Mouse (Mus musculus) mesoderm, embryonic 11.5 days (tissue): Measurements from ENCODE around the gene Il17rd.

ENCODE experiments used
- DNase-seq: peaks from one replicate; pipeline ENCODE4 v3.0.0-alpha.2; 2012; ENCODE audit warnings: low read depth, low spot score

Il17rd gene

DNA sequence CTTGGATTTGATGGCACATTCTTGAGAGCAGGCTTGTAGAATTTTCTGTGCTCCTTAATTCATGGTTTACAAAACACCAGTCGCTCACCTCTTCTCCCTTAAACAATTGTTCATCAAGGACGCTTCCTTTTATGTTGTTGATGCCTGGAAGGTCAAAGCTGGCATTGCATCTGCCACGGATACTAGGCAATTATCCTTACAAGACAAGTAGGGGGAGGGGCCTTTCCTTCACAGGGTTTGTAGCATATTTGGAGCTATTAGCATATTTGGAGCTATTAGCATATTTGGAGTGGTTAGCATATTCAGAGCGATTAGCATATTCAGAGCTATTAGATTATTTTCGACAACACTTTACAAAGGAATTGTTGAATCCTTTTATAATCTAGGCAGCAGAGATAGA is 55.5 kb downstream of the Il17rd start:
- no peak for DNase-seq

DNA sequence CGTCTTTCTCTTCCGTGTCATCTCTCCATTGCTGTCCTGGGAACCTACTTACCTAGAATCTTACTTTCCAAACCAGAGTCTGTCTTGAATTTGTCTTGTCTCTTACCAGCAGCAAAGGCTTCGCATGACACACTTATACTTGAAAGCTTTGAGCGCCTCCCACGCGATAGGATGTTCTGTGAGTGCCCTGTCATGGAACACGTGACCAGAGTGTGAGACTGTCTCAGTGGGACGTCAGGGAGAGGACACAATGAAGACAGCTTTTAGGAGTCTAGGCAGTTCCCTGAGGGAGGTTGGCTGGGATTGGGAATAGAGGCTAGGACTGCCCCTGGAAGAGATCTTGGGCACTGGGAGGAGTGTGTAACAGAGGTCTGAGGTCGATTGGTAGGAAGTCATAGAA is 57.4 kb downstream of the Il17rd start:
- DNase-seq = no peak

DNA sequence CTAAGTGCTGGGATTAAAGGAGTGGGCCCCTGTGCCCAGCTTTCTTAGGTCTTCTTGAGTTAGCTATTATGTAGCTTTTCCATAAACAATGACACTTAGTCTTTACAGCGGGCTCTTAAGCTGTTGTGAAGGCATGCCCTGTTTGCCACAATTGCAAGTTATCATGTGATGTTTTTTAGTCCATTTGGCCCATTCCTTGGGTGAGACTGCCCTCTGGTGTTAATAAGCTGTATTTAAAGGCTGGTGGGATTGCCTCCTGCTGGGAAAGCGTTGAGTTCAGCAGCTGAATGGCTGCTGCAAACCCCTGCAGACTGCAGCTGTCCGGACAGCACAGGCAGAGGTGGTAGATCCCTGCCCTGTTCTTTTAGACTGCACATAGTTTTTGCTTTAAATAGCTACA is 58.0 kb downstream of the Il17rd start:
- peak; percentile 89 for DNase-seq

DNA sequence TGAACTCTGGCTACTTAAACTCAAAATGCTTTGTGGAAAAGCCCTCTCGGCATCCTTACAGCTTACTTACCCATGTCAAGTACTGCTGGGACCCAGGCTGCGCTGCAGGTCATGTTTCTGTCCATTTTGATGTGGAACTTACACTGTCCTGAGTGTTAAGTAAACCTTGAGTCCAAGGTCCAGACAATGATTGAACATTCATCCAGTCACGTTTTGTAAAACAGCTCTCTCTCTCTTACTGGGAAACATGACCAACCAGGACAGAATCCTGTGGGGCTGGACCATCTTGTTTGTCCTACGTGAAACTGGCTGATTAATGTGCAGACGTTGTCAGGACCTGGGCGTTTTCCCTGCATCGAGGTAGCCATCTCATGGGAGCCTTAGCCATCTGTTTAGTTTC is 63.0 kb downstream of the Il17rd start:
- no peak for DNase-seq

DNA sequence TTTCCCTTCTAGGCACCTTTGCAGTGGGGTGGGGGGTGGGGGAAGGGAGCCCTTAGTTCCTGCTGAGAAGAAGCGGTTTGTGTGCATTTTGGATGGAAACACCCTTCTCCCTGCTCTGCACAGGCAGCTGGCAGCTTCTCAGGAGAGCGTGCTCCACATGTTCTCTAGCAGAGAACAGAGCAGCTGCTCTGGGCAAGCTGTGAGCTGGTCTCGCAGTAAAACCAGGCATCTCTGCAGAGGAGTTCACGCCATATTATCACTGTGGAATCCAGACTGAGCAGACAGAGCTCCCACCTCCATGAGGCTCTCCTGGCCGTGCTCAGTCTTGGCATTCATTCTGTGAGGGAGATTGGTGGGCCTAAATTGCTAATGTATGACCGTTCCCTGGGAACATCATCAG is 64.0 kb downstream of the Il17rd start:
- DNase-seq = no peak

DNA sequence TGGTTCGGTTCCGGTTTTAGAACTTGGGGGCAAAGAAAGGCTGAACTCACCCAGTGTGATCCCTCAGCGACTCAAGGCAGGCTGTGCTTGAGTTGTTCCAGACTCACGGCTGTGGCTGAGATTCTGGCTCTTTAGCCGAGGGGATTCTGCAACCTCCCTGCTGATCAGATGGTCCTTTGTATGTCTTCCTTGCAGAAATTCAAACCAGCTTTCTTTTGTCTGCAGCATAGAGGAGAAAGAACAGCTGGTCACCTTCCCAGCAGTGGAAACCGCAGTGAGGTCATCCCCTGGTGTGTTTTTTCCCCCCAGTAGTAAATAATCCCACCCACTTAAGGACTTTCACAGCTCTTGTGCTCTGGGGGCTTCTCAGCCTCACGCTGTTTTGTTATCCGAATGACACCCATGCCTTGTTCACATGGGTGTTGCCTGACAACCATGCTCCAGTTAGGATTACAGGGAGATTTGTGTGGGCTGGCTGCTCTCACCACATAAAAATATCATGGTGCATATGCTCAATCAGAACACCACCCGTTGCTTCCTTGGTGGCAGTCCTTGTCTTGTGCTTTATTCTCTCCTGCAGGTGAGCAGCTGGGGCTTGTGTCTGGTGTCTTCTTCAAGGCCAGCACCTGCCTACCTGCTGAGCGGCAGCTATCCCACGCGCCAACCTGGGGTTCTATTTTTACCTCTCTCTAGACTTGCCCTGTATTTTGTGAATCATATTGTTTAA is 67.2 kb downstream of the Il17rd start:
- DNase-seq = peak; percentile 23

DNA sequence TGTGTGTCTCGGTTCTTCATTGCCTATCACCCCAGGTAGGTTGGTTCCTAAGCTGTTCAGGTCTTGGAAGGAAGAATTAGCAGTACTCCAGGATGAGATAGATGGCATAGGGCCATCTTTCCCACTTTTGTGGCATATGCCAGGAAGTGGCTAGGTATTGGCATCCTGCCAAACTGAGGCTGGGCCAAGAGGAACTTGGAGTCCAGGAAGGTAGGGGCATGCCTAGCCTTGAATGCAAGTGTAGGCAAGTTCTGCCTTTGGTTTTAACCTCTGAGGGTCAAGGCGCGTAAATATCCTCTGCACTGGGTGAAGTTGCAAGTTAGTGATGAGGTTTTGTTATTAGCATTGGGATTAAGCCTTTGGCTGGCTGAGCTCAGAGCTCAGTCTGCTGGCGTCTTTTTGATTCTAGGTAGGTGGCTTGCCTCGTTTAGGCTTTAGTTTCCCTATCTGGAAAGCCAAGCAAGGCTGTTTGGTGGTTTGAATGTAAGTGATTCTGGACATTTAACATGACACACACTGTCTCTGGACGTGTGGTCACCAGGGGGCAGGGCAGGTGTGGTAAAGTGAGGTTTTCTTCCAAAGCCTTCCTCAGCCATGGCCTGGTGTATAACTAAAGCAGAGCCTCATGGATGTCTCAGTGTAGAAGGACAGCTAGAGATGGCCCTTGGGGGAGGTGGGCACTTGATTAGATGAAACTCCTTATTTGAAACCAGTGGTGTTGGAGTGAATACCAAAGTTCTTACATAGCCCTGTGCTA is 70.2 kb downstream of the Il17rd start:
- no peak for DNase-seq

DNA sequence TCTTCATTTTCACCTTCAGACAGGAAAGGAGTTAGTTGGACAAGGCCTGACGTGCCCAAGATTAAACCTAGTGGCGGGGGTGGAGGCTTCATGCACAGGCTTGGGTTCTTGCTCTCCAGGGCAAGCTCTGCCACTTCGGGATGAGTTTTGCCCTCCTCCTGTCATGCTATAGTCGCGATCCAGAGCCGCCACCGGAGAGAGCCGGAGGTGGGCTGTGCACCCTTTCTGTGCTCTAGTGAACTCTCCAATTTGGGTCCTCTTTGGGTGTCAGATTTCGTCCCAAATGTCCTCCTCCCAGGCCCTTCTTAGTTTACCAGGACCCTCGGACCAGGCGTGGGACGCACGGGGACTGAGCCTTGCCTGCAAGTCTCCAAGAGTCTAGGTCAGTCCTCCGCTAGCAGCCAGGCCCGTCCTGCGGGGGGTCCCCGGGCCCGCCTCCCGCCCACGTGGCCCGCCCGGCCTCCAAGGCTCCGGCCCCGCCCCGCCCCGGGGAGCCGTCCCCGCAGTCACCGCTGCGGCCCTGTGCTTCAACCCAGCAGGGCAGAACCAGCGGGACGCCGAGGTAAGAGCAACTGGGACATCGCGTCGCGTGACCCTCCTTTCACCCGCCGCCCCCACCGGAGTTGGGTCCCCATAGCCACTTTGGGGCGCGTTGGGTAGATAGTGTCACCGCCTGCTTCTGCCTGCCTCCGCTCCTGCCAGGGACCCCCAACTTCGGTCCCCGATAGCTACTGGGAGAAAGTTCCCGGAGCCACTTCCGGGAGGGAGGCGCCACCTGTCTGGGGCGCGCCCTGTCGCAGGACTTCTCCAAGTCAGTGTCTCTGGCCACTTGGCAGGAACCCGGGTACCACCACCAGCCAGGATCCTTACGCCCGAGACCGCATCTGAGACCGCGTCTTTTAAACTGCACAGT is 75.9 kb downstream of the Il17rd start, which contains the start of gene Arhgef3:
TSS of gene Arhgef3 (plus strand) at position 538 of the 913 bp plus-strand sequence.
- DNase-seq = peak; percentile 39

DNA sequence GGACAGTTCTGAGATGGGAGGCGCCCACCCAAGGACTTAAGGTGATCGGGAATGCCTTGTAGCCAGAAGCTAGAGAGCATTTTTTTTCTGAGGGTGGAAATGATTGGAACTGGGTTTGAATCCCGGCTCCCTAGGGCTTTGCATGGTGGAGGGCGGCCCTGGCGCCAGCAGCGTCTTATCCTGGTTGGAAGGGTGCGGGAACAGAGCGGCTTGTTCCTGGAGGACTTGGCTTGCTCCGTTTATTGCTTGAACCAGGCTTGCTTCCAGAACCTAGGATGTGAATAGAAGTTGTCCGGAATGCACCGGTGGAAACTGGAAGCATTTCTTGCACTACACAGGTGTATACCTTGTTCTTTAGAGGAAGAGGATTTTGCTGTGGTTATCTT is 76.5 kb downstream of the Il17rd start:
- no peak for DNase-seq

DNA sequence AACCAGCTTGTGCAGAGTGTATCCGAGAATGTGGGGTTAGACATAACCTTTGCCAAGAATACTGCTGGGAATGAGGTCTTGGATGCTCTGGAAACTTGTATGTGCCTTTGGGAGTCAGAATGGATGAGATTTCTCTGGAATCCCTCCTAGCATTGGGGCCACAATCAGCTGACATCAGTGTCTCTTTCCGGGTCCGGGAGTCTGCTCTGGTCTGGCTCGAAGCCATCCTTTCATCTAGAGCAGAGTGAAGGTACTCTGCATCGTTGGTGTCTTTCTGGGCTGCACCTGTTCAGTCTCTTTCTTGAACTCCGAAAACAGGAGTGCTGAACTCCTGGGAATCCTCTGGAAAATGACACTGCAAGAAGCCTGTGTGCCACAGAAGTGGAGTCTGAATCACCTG is 77.2 kb downstream of the Il17rd start:
- DNase-seq = no peak

DNA sequence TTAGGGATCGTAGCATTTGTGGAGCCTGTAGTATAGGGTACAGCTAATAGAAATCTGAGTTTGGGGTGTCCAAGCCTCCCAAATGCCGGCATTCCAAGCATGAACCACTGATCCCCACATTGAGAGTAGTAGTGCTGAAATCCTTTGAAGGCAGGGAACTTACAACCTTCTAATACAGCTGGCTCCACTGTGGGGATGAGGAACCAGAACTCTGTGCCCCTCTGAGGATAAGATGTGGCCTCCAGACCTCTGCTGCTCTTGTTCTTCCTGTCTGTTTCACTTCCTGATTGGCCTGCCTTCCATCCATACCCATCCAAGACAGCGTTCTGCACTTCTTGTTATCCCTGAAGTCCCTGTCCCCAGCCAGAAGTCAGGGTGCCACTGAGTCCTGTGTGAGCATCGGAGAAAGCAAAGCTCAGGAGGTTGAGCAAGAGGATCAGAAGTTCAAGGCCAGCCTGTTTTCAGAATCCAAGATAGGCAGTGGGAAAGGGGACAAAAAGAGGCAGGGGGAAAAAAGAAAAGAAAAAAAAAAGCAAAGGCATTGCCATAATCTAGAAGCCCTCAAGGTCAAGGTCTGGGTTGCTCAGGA is 77.9 kb downstream of the Il17rd start:
- no peak for DNase-seq

DNA sequence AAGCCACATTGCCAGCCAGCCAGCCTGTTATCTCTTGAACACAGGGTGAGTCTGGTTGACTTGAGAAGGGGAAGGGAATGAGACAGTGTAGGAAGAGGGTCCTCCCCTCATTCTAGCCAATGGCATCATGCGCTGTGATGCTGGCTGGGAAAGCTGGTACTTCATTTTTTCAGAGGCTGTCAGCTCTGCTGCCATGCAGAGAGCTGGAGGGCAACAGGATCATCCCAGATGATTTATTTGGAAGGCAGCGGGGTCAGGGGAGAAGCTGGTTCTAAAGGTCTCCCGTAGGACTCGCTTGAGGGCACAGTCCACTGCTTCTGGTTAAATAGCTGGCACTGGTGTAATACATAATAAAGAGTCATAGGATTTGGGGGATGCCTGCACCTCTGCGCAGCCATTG is 79.8 kb downstream of the Il17rd start:
- DNase-seq = no peak

DNA sequence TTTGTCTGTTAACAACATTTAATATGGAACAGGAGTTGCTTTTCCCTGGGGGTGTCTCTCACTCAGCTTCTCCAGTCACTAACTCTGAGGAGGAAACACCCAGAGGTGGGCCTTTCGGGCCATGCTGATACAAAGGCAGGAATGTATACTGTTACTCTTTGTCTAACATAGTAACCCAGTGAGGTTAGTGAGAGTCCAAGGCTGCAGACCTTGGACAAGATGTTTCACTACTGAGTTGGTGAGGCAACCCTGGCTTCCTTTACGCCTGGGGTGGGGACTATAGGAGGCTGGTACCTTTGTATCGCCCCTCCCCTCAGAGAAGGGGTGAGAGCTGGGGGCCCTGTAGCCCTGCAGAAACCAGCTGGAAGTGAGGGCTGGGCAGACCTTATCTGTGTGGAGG is 83.9 kb downstream of the Il17rd start:
- no peak for DNase-seq

DNA sequence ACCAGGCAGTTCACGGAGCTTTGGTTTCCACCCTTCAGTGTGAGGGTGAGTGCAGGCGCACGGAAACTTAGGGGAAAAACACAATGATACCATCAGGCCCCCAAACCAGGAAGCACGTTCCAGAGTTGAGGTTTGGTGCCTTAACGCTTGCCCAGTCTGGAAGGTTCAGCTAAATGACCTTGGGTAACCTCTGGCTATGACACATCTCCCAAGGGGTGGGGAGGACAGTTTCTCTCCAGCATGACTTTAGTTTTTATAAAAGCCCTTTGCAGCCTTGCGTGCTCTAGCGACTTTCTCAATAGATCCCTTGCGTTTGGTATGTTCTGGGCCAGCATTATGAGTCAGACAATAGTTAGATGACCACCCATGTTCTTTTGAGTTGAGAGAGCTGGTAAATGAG is 84.8 kb downstream of the Il17rd start:
- no peak for DNase-seq

DNA sequence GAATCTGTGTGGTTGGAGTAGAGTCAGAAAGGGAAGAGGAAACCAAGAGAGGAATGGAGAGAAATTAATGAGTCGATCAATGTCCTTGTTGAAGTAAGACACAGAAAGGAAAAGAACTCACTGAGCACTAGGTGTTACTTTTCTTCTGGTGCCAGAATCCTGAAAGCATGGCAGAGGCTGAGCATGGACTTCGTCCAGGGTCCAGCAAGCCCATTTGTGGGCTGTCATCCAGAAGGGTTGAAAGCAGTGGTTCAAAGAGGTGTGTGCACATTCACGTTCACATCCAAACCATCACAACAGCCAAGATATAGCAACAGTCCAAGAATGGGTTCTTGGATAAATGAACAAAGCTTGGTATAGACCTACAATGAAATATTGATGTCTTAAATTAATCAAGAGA is 91.3 kb downstream of the Il17rd start:
- no peak for DNase-seq

DNA sequence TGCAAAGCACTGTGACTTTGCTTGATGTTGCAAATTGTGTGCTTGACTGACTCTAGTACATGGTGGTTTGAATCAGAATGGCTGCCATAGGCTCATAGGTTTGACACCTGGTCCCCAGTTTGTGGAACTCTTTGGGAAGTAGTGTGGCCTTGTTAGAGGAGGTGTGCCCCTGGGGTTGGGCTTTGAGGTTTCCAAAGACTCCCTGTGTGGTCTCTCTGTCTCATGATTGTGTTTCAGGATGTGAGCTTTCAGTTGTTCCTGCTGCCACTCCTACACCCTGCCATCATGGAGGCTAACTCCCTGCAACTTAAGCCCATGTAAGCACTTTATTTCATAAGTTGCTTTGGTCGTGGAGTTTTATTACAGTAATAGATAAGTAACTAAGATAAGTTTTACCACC is 91.9 kb downstream of the Il17rd start:
- DNase-seq = no peak

DNA sequence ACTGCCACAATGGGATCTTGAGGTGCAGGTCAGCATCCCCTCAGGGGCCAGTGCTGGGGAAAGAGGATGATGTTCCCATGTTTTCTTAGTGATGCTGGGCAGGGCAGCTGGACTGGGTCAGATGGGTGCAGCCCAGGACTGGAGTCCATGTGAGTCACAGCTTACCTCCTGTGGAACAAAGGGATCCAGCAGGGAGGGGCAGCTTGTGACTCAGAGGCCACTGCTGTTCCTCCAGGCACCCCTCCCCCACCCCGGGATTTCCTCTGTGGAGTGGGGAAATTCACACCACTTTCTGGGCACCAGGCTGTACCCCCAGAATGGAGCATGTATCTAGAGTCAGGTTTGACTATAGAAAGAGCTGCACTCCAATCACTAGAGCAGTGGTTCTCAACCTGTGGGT is 92.8 kb downstream of the Il17rd start:
- DNase-seq = no peak

DNA sequence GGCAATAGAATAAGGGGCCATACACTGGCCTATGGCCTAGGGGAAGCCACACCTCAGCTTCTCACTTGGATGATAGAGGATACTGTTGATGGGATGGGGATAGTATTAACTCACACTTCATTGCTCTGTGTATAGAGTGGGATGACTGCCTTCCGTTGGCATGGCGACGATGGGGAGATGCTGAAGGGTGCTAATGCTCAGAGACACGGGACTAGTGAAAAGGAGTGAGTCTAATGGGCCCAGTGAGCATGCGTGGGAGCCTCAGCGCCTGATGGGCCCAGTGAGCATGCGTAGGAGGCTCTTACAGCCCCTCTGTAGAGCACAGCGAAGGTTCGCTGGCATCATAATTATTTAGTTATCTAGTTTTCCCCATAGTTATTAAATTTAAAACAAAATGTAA is 100.2 kb downstream of the Il17rd start:
- no peak for DNase-seq

DNA sequence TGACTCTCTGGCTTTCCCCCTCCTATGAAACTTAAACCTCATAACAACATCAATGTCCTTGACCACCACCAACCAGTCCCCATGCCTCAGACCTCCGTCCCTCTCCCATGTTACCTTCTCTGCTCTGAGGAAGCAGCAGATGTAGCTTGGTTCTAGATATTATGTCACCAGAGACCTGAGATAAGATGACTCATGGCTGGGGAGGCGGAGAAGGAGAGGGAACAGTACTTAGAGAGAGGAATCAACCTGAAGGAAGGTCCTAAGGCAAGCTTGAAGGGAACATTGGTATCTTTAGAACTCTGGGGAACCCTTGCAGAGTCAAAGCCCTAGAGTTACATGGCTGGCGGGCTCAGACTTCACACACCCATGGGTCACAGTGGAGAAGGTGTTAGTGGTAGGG is 101.2 kb downstream of the Il17rd start:
- DNase-seq = no peak

DNA sequence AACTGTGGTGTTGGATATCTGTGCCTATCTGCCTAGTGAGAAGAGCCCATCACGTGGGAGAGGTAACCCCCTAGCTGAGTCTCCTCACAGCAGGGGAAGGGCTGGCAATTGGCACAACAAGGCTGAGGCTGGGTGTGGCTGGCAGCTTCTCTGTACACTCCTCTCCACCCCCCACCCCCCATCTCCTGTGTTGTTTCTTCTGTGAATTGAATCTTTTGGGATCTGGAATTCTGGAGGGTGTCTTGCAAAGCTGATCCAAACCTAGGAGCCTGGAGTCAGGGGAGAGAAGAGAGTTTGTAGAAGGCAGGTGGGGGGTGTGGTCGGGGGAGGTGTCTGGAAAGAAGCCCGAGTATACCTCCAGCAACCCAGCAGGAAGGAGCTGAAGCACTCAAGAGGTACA is 102.7 kb downstream of the Il17rd start:
- no peak for DNase-seq

DNA sequence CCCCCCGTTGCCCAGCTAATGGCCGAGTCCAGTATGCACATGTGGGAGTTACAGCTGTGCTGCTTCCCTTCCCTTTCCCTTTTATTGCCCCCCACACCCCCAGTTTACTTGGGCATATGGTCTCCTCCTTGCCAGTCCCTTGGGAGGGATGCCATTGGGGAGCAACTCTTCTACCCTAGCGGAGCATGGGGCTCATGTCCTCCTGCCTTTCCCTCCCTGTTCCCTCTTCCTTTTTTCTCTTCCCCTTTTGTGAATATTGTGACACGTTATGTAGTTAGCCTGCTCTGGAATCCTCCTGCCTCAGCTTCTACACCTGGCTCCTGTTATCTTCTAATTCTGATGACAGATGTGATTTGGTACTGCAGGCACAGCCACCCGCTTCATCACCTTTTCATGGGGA is 103.9 kb downstream of the Il17rd start:
- DNase-seq = no peak
